Mouse (Mus musculus) kidney, embryonic 15.5 days (tissue): Measurements from ENCODE around the gene Tub. TPM values are rescaled to one million over a fixed set of nuclear protein-coding genes. Genes with fewer than 3 reads are reported as not detected.

Experiments used
- ATAC-seq: fragments of 200-750 bp; cut with Nextera tagmentation; replicated peaks from 2 replicates; pipeline ENCODE4 v1.8.0; 2017; ENCODE audit warnings: moderate TSS enrichment; ENCODE audit not compliant: low FRiP score
- H3K27ac ChIP-seq: fragments of 300-500 bp; sonication (generic); 2 replicates; pipeline ENCODE4 v1.5.1; 2015; ENCODE audit warnings: mild to moderate bottlenecking, inconsistent platforms
- H3K27me3 ChIP-seq: fragments of 300-500 bp; sonication (generic); 2 replicates; pipeline ENCODE4 v1.6.1; 2015; ENCODE audit warnings: inconsistent platforms
- H3K36me3 ChIP-seq: fragments of 300-500 bp; sonication (generic); 2 replicates; pipeline ENCODE4 v1.6.1; 2015; ENCODE audit warnings: inconsistent platforms
- H3K4me1 ChIP-seq: fragments of 300-500 bp; sonication (generic); 2 replicates; pipeline ENCODE4 v1.6.1; 2015; ENCODE audit warnings: inconsistent platforms
- H3K4me2 ChIP-seq: fragments of 300-500 bp; sonication (generic); 2 replicates; pipeline ENCODE4 v1.6.1; 2015; ENCODE audit warnings: moderate library complexity, mild to moderate bottlenecking, inconsistent platforms
- H3K4me3 ChIP-seq: fragments of 300-500 bp; sonication (generic); replicated peaks from 2 replicates; pipeline ENCODE4 v1.5.1; 2015; ENCODE audit warnings: mild to moderate bottlenecking, inconsistent platforms
- H3K9ac ChIP-seq: fragments of 300-500 bp; sonication (generic); 2 replicates; pipeline ENCODE4 v1.6.1; 2015; ENCODE audit warnings: mild to moderate bottlenecking, inconsistent platforms
- H3K9me3 ChIP-seq: fragments of 300-500 bp; sonication (generic); replicated peaks from 2 replicates; pipeline ENCODE4 v1.6.1; 2016; ENCODE audit warnings: inconsistent platforms
- WGBS: fragments of 180-500 bp; shearing (Covaris S2); methylation state at CpG from one replicate; pipeline ENCODE4 v1.1.7; 2015; ENCODE audit warnings: mixed read lengths; 5-methylcytosine and 5-hydroxymethylcytosine counted together
- polyA plus RNA-seq: library from polyadenylated mRNA; unstranded; fragments of >200 nt; fragmentation: Nextera tagmentation; extraction: Ambion mirVana; gene quantifications from 2 replicates; pipeline ENCODE4 v1.2.1, GENCODE M21; 2015

Tub gene
- polyA plus RNA-seq, 1 experiment from 2014 or later, result 2.4 TPM

GRCm38 (mm10) chr7:108948611-108949010 is 1.5 kb upstream of the Tub start:
- H3K4me3 ChIP-seq, result no peak overlapping the region
- ATAC-seq, result no peak
- H3K9me3 ChIP-seq, result no peaks in the 10 kb centered on the region
- H3K27me3 ChIP-seq, result peaks cover 45% of the 10 kb centered on the region
- no peak overlapping the region for H3K4me2 ChIP-seq
- peaks cover 14% of the 10 kb centered on the region for H3K4me1 ChIP-seq
- H3K9ac ChIP-seq, result no peak overlapping the region
- H3K36me3 ChIP-seq, result peaks cover 24% of the 10 kb centered on the region
- no peak overlapping the region for H3K27ac ChIP-seq

- no peak overlapping the region for H3K4me2 ChIP-seq
- WGBS, result 47% methylated on average over 2 of the region's 2 CpGs
These were observed 837 bp upstream of the Tub start for GRCm38 (mm10) chr7:108949301-108949700.

GRCm38 (mm10) chr7:108950762-108951331 is 709 bp downstream of the Tub start:
- peak; percentile 22; the same call in 1 of the 2 replicates for ATAC-seq
- Histone ChIP-seq H3K27me3 (peaks cover 47% of the 10 kb centered on the region), H3K4me1 (peaks cover 14% of the 10 kb centered on the region), H3K4me2 (peak overlapping the region; percentile 98), H3K4me3 (peak overlapping the region; percentile 55), H3K9me3 (no peaks in the 10 kb centered on the region), H3K9ac (peak overlapping the region; percentile 35), H3K27ac (no peak overlapping the region), H3K36me3 (peaks cover 5% of the 10 kb centered on the region; the same call in 1 of the 2 replicates)
- WGBS, result under 1% methylated on average over 52 of the region's 52 CpGs

More at GRCm38 (mm10) chr7:108949301-108949700, 837 bp upstream of the Tub start:
- ATAC-seq, result no peak
- H3K9ac ChIP-seq, result no peak overlapping the region
- H3K4me1 ChIP-seq, result peaks cover 14% of the 10 kb centered on the region
- peaks cover 17% of the 10 kb centered on the region for H3K36me3 ChIP-seq
- H3K27ac ChIP-seq, result no peak overlapping the region
- no peaks in the 10 kb centered on the region for H3K9me3 ChIP-seq
- no peak overlapping the region for H3K4me3 ChIP-seq
- H3K27me3 ChIP-seq, result peaks cover 47% of the 10 kb centered on the region

- no peak for ATAC-seq
- H3K4me1 ChIP-seq, result peaks cover 14% of the 10 kb centered on the region
- no peak overlapping the region for H3K9ac ChIP-seq
- H3K27me3 ChIP-seq, result peaks cover 47% of the 10 kb centered on the region
- no peak overlapping the region for H3K4me2 ChIP-seq
- 71% methylated on average over 6 of the region's 6 CpGs for WGBS
- H3K36me3 ChIP-seq, result no peaks in the 10 kb centered on the region
- no peak overlapping the region for H3K27ac ChIP-seq
- H3K4me3 ChIP-seq, result no peak overlapping the region
- H3K9me3 ChIP-seq, result no peaks in the 10 kb centered on the region
These were observed 2.7 kb downstream of the Tub start for GRCm38 (mm10) chr7:108952801-108953200.

- ATAC-seq, result no peak
- Histone ChIP-seq H3K4me3 (no peak overlapping the region), H3K9me3 (no peaks in the 10 kb centered on the region), H3K4me1 (peaks cover 14% of the 10 kb centered on the region), H3K27ac (no peak overlapping the region), H3K27me3 (peaks cover 45% of the 10 kb centered on the region), H3K36me3 (no peaks in the 10 kb centered on the region), H3K4me2 (no peak overlapping the region), H3K9ac (no peak overlapping the region)
- WGBS, result 60% methylated on average over 4 of the region's 4 CpGs
These were observed 4.0 kb downstream of the Tub start for GRCm38 (mm10) chr7:108954185-108954584.

GRCm38 (mm10) chr7:108957734-108958133 is 7.6 kb downstream of the Tub start:
- H3K27me3 ChIP-seq, result peaks cover 11% of the 10 kb centered on the region
- no peak for ATAC-seq
- no peak overlapping the region for H3K9ac ChIP-seq
- 79% methylated on average over 2 of the region's 2 CpGs for WGBS
- no peaks in the 10 kb centered on the region for H3K9me3 ChIP-seq
- H3K4me1 ChIP-seq, result no peaks in the 10 kb centered on the region
- no peak overlapping the region for H3K4me2 ChIP-seq
- H3K4me3 ChIP-seq, result no peak overlapping the region
- no peak overlapping the region for H3K27ac ChIP-seq
- H3K36me3 ChIP-seq, result no peaks in the 10 kb centered on the region

- no peaks in the 10 kb centered on the region for H3K27me3 ChIP-seq
- no peak overlapping the region for H3K4me2 ChIP-seq
- no peak overlapping the region for H3K27ac ChIP-seq
- no peak overlapping the region for H3K9ac ChIP-seq
- no peaks in the 10 kb centered on the region for H3K36me3 ChIP-seq
- H3K4me3 ChIP-seq, result no peak overlapping the region
- no peaks in the 10 kb centered on the region for H3K4me1 ChIP-seq
- H3K9me3 ChIP-seq, result no peaks in the 10 kb centered on the region
- 45% methylated on average over 2 of the region's 2 CpGs for WGBS
- no peak for ATAC-seq
These were observed 15.8 kb downstream of the Tub start for GRCm38 (mm10) chr7:108965968-108966367.

GRCm38 (mm10) chr7:108966742-108967362 is 16.7 kb downstream of the Tub start:
- no peaks in the 10 kb centered on the region for H3K36me3 ChIP-seq
- no peaks in the 10 kb centered on the region for H3K9me3 ChIP-seq
- H3K4me1 ChIP-seq, result no peaks in the 10 kb centered on the region
- H3K9ac ChIP-seq, result no peak overlapping the region
- peak; percentile 76 for ATAC-seq
- H3K4me3 ChIP-seq, result no peak overlapping the region
- WGBS, result 34% methylated on average over 7 of the region's 7 CpGs
- no peak overlapping the region for H3K27ac ChIP-seq
- H3K4me2 ChIP-seq, result no peak overlapping the region
- no peaks in the 10 kb centered on the region for H3K27me3 ChIP-seq

GRCm38 (mm10) chr7:108968201-108968600 is 18.1 kb downstream of the Tub start:
- H3K27me3 ChIP-seq, result no peaks in the 10 kb centered on the region
- H3K4me1 ChIP-seq, result no peaks in the 10 kb centered on the region
- H3K4me3 ChIP-seq, result no peak overlapping the region
- 15% methylated on average over 6 of the region's 6 CpGs for WGBS
- no peaks in the 10 kb centered on the region for H3K9me3 ChIP-seq
- no peak; the same call in 1 of the 2 replicates for ATAC-seq
- H3K4me2 ChIP-seq, result no peak overlapping the region
- H3K9ac ChIP-seq, result no peak overlapping the region
- no peak overlapping the region for H3K27ac ChIP-seq
- H3K36me3 ChIP-seq, result no peaks in the 10 kb centered on the region

- WGBS, result 71% methylated on average over 6 of the region's 6 CpGs
- no peak for ATAC-seq
- Histone ChIP-seq H3K27me3 (no peaks in the 10 kb centered on the region), H3K4me1 (no peaks in the 10 kb centered on the region), H3K27ac (no peak overlapping the region), H3K4me2 (no peak overlapping the region), H3K9ac (no peak overlapping the region), H3K9me3 (no peaks in the 10 kb centered on the region), H3K36me3 (no peaks in the 10 kb centered on the region), H3K4me3 (no peak overlapping the region)
These were observed 22.1 kb downstream of the Tub start for GRCm38 (mm10) chr7:108972273-108972672.

- WGBS, result 85% methylated on average over 3 of the region's 3 CpGs
- Histone ChIP-seq H3K36me3 (no peaks in the 10 kb centered on the region), H3K4me3 (no peak overlapping the region), H3K27me3 (no peaks in the 10 kb centered on the region), H3K4me1 (no peaks in the 10 kb centered on the region), H3K27ac (no peak overlapping the region), H3K4me2 (no peak overlapping the region), H3K9me3 (no peaks in the 10 kb centered on the region), H3K9ac (no peak overlapping the region)
- no peak for ATAC-seq
These were observed 36.0 kb downstream of the Tub start for GRCm38 (mm10) chr7:108985934-108986708.

- no peak overlapping the region for H3K27ac ChIP-seq
- no peak overlapping the region for H3K4me3 ChIP-seq
- no peaks in the 10 kb centered on the region for H3K27me3 ChIP-seq
- 76% methylated on average over 9 of the region's 9 CpGs for WGBS
- no peaks in the 10 kb centered on the region for H3K36me3 ChIP-seq
- no peak for ATAC-seq
- no peak overlapping the region for H3K9ac ChIP-seq
- H3K9me3 ChIP-seq, result no peaks in the 10 kb centered on the region
- H3K4me1 ChIP-seq, result no peaks in the 10 kb centered on the region
- no peak overlapping the region for H3K4me2 ChIP-seq
These were observed 41.1 kb downstream of the Tub start for GRCm38 (mm10) chr7:108991207-108991606.
